Mouse (Mus musculus): Measurements from ENCODE around the gene Aldob. TPM values are rescaled to one million over a fixed set of nuclear protein-coding genes. Genes with fewer than 3 reads are reported as not detected.
"Not testable (repeated sequence)": the region's sequence is repeated elsewhere in the genome, so short reads cannot be mapped to it uniquely, and the experiment has no call there.

Aldob gene
- polyA plus RNA-seq, 1 experiment, result not detected

GRCm38 (mm10) chr4:49512636-49513035, 36.7 kb downstream of the Aldob start:
- H3K79me2 ChIP-seq (ENCODE audit: control insufficient read depth, insufficient read depth), result peaks cover 29% of the 10 kb centered on the region
- H3K36me3 ChIP-seq (ENCODE audit: control insufficient read depth, insufficient read depth), result peaks cover 12% of the 10 kb centered on the region
- TF ChIP-seq CEBPB (IDR thresholded peaks at IDR 0.05; ENCODE audit: insufficient read depth, poor library complexity, severe bottlenecking), result no peak
- no peak for TF ChIP-seq MYOD1 (IDR thresholded peaks at IDR 0.05; ENCODE audit: control insufficient read depth in 1 of 3, insufficient read length in 2 of 3, low read depth in 2 of 3)
- TF ChIP-seq REST (IDR thresholded peaks at IDR 0.05; ENCODE audit: insufficient read depth, insufficient read length), result no peak
- no peak for TF ChIP-seq TCF12 (IDR thresholded peaks at IDR 0.05; ENCODE audit: insufficient read depth, poor library complexity, severe bottlenecking)
- no peak for TF ChIP-seq SRF (IDR thresholded peaks at IDR 0.05; ENCODE audit: control insufficient read depth, insufficient read length, low read depth)
- no peak for TF ChIP-seq POLR2AphosphoS2 (IDR thresholded peaks at IDR 0.05; ENCODE audit: insufficient read length, low read depth)
- TF ChIP-seq POLR2A (IDR thresholded peaks at IDR 0.05; ENCODE audit: insufficient read length, low read depth), result no peak
- no peak for TF ChIP-seq USF1 (IDR thresholded peaks at IDR 0.05; ENCODE audit: low read depth)
- TF ChIP-seq E2F4 (IDR thresholded peaks at IDR 0.05; ENCODE audit: insufficient read depth), result no peak
- TF ChIP-seq TCF3 (IDR thresholded peaks at IDR 0.05; ENCODE audit: insufficient read length, low read depth), result no peak
- H3ac ChIP-seq (ENCODE audit: control insufficient read depth, insufficient read length), result no peak overlapping the region
- H3K4me2 ChIP-seq (ENCODE audit: low read depth), result no peak overlapping the region
- H3K4me3 ChIP-seq, result no peak overlapping the region
- H3K27me3 ChIP-seq (ENCODE audit: control insufficient read depth, insufficient read depth, insufficient read length), result no peaks in the 10 kb centered on the region

- H3K79me2 ChIP-seq (ENCODE audit: control insufficient read depth, insufficient read depth); H3K27me3 ChIP-seq (ENCODE audit: control insufficient read depth, insufficient read depth, insufficient read length); H3ac ChIP-seq (ENCODE audit: control insufficient read depth, insufficient read length); H3K4me2 ChIP-seq (ENCODE audit: low read depth); H3K4me3 ChIP-seq: not testable (repeated sequence)
- peaks cover 12% of the 10 kb centered on the region for H3K36me3 ChIP-seq (ENCODE audit: control insufficient read depth, insufficient read depth)
These were observed 39.0 kb downstream of the Aldob start for GRCm38 (mm10) chr4:49510236-49510835.

- Histone ChIP-seq H3K79me2 (ENCODE audit: control insufficient read depth, insufficient read depth) (no peaks in the 10 kb centered on the region), H3K4me3 (no peak overlapping the region), H3K27me3 (ENCODE audit: control insufficient read depth, insufficient read depth, insufficient read length) (no peaks in the 10 kb centered on the region), H3ac (ENCODE audit: control insufficient read depth, insufficient read length) (no peak overlapping the region), H3K36me3 (ENCODE audit: control insufficient read depth, insufficient read depth) (peaks cover 12% of the 10 kb centered on the region), H3K4me2 (ENCODE audit: low read depth) (no peak overlapping the region)
- no peak for TF ChIP-seq POLR2AphosphoS2 (IDR thresholded peaks at IDR 0.05; ENCODE audit: insufficient read length, low read depth)
- TF ChIP-seq E2F4 (IDR thresholded peaks at IDR 0.05; ENCODE audit: insufficient read depth), result no peak
- no peak for TF ChIP-seq USF1 (IDR thresholded peaks at IDR 0.05; ENCODE audit: low read depth)
- TF ChIP-seq MYOD1 (IDR thresholded peaks at IDR 0.05; ENCODE audit: control insufficient read depth in 1 of 3, insufficient read length in 2 of 3, low read depth in 2 of 3), result no peak
- TF ChIP-seq MAX (IDR thresholded peaks at IDR 0.05; ENCODE audit: low read depth), result no peak
- no peak for TF ChIP-seq POLR2A (IDR thresholded peaks at IDR 0.05; ENCODE audit: insufficient read length, low read depth)
- TF ChIP-seq CEBPB (IDR thresholded peaks at IDR 0.05; ENCODE audit: insufficient read depth, poor library complexity, severe bottlenecking), result no peak
- TF ChIP-seq SRF (IDR thresholded peaks at IDR 0.05; ENCODE audit: control insufficient read depth, insufficient read length, low read depth), result no peak
- TF ChIP-seq REST (IDR thresholded peaks at IDR 0.05; ENCODE audit: insufficient read depth, insufficient read length), result no peak
- TF ChIP-seq TCF12 (IDR thresholded peaks at IDR 0.05; ENCODE audit: insufficient read depth, poor library complexity, severe bottlenecking), result no peak
- no peak for TF ChIP-seq TCF3 (IDR thresholded peaks at IDR 0.05; ENCODE audit: insufficient read length, low read depth)
- TF ChIP-seq MYOG (IDR thresholded peaks at IDR 0.05; ENCODE audit: control insufficient read depth in 1 of 3, insufficient read depth in 1 of 3, insufficient read length in 2 of 3, low read depth in 2 of 3), result no peak
These were observed 40.2 kb downstream of the Aldob start for GRCm38 (mm10) chr4:49509183-49509582.

GRCm38 (mm10) chr4:49506386-49506785, 43.0 kb downstream of the Aldob start, which contains the start of gene Baat:
Baat (minus strand) TSS chr4:49506557.
- Histone ChIP-seq H3K4me2 (ENCODE audit: low read depth) (no peak within 1 kb of the TSS), H3K36me3 (ENCODE audit: control insufficient read depth, insufficient read depth) (no peaks in the 10 kb centered on the region), H3K27me3 (ENCODE audit: control insufficient read depth, insufficient read depth, insufficient read length) (no peaks in the 10 kb centered on the region), H3K79me2 (ENCODE audit: control insufficient read depth, insufficient read depth) (no peaks in the 10 kb centered on the region), H3ac (ENCODE audit: control insufficient read depth, insufficient read length) (no peak within 1 kb of the TSS), H3K4me3 (no peak within 1 kb of the TSS)
- TF ChIP-seq TCF3 (IDR thresholded peaks at IDR 0.05; ENCODE audit: insufficient read length, low read depth) (no peak), MYOD1 (IDR thresholded peaks at IDR 0.05; ENCODE audit: control insufficient read depth in 1 of 3, insufficient read length in 2 of 3, low read depth in 2 of 3) (no peak), REST (IDR thresholded peaks at IDR 0.05; ENCODE audit: insufficient read depth, insufficient read length) (no peak), USF1 (IDR thresholded peaks at IDR 0.05; ENCODE audit: low read depth) (no peak), E2F4 (IDR thresholded peaks at IDR 0.05; ENCODE audit: insufficient read depth) (no peak), MYOG (IDR thresholded peaks at IDR 0.05; ENCODE audit: control insufficient read depth in 1 of 3, insufficient read depth in 1 of 3, insufficient read length in 2 of 3, low read depth in 2 of 3) (no peak), TCF12 (IDR thresholded peaks at IDR 0.05; ENCODE audit: insufficient read depth, poor library complexity, severe bottlenecking) (no peak), POLR2A (IDR thresholded peaks at IDR 0.05; ENCODE audit: insufficient read length, low read depth) (no peak), SRF (IDR thresholded peaks at IDR 0.05; ENCODE audit: control insufficient read depth, insufficient read length, low read depth) (no peak), CEBPB (IDR thresholded peaks at IDR 0.05; ENCODE audit: insufficient read depth, poor library complexity, severe bottlenecking) (no peak), POLR2AphosphoS2 (IDR thresholded peaks at IDR 0.05; ENCODE audit: insufficient read length, low read depth) (no peak)

GRCm38 (mm10) chr4:49503563-49503962, 45.8 kb downstream of the Aldob start:
- Histone ChIP-seq H3K4me3 (no peak overlapping the region), H3K36me3 (ENCODE audit: control insufficient read depth, insufficient read depth) (no peaks in the 10 kb centered on the region), H3K27me3 (ENCODE audit: control insufficient read depth, insufficient read depth, insufficient read length) (no peaks in the 10 kb centered on the region), H3K4me2 (ENCODE audit: low read depth) (no peak overlapping the region), H3K79me2 (ENCODE audit: control insufficient read depth, insufficient read depth) (no peaks in the 10 kb centered on the region), H3ac (ENCODE audit: control insufficient read depth, insufficient read length) (no peak overlapping the region)
- TF ChIP-seq MYOD1 (IDR thresholded peaks at IDR 0.05; ENCODE audit: control insufficient read depth in 1 of 3, insufficient read length in 2 of 3, low read depth in 2 of 3), result no peak

Other genes with a start within 250 kb of the Aldob start
- not detected for gene Acnat2, start 141.4 kb downstream of the Aldob start, polyA plus RNA-seq (2012; fragmentation: generic; extraction: Trizol)
- not detected for gene Acnat1, start 75.6 kb downstream of the Aldob start, polyA plus RNA-seq (2012; fragmentation: generic; extraction: Trizol)
- not detected for gene Baat, start 43.0 kb downstream of the Aldob start, polyA plus RNA-seq (2012; fragmentation: generic; extraction: Trizol)
- 16.7 TPM for gene Mrpl50, start 28.5 kb downstream of the Aldob start, polyA plus RNA-seq (2012; fragmentation: generic; extraction: Trizol)
- gene Zfp189, start 28.4 kb downstream of the Aldob start, polyA plus RNA-seq (2012; fragmentation: generic; extraction: Trizol), result 1.4 TPM
- gene Tmem246, start 48.3 kb upstream of the Aldob start, polyA plus RNA-seq (2012; fragmentation: generic; extraction: Trizol), result 2.2 TPM
- gene Rnf20, start 82.5 kb upstream of the Aldob start, polyA plus RNA-seq (2012; fragmentation: generic; extraction: Trizol), result 25.5 TPM
- gene Ppp3r2, start 132.5 kb upstream of the Aldob start, polyA plus RNA-seq (2012; fragmentation: generic; extraction: Trizol), result not detected

Data from myocyte (in vitro differentiated cells).